Mouse (Mus musculus) lung, postnatal 0 days (tissue): ENCODE measurements around the gene Eno3.

Source experiments
- CTCF ChIP-seq: IDR thresholded peaks from 2 replicates; pipeline ENCODE4 v1.5.1; 2016; ENCODE audit warnings: antibody characterized with exemption, mild to moderate bottlenecking
- EP300 ChIP-seq: IDR thresholded peaks from 2 replicates; pipeline ENCODE4 v1.6.1; 2016; ENCODE audit warnings: antibody characterized with exemption, mild to moderate bottlenecking, control low read depth

- TF ChIP-seq CTCF = no peak
- TF ChIP-seq EP300 = no peak
Measured at GRCm38 (mm10) chr11:70711026-70711425, 54.0 kb downstream of the Eno3 start.
